Mouse (Mus musculus) gastrocnemius, adult 18-20 months (tissue): ENCODE results near the gene Erc2. TPM values are rescaled to one million over a fixed set of nuclear protein-coding genes. Genes with fewer than 3 reads are reported as not detected.

Experiments used
- DNase-seq: peaks from one replicate; pipeline ENCODE4 v3.0.0; 2021; ENCODE audit warnings: low spot score
- total RNA-seq, 2 experiments: library from RNA; stranded (reverse); gene quantifications; 2 replicates each; pipeline ENCODE4 v1.2.3; 2021

Gene Erc2
- total RNA-seq, 2 experiments from 2014 or later: 0.11 to 0.83 TPM

- DNase-seq: no peak
Measured at GRCm38 (mm10) chr14:28171364-28171763, 549.1 kb downstream of the Erc2 start.

DNA sequence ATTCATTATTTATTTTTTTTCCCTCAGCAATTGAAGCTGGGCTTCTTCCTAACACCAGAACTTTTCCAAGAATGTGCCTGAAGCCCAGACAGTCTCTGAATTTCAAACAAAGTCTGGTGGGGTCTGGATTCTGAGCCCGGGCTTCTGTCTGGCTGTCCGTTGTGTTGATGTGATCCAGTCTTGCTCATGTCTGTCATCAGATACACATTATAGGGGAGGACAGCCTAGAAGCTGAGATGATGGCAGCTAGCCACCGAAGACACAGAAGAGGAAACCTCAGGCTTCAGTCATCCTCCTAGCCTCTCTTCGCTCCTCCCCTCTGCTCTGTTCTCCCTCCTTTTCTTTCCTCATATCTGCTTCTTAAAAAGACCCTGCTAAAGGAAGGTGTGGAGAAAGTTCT lies 551.5 kb downstream of the Erc2 start:
- DNase-seq: no peak

DNA sequence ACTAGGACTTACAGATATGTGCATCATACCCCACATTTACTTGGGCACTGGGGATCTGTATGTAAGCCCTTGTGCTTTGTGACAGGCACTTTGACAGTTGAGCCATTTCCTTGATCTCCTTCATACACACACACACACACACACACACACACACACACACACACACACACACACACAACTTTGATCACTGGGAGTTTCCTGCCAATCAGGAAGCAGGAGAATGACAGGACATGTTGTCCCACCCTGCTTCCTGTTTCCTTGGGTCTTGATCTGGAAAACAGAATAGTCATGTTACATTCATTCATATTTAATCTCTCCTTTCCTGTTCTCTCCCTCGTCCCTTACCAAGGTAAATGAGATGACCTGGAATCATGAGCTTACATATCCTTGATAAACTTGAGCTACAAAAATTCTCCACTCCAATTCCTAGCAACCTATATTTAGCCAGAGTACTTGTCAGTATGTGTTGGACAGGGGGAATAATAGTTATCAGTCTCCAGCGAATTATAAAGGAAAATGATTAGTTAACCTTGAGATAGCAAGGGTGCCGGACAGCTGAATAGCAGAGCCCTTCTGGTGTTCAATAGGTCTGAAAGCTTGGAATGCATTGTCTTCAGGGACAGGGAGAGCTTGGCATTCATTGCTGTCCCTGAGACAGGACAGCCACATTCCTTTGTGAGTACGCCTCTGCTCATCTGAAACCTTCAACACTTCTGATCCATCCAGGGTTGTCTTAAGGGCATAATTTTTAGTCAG lies 559.0 kb downstream of the Erc2 start:
- DNase-seq: no peak

DNA sequence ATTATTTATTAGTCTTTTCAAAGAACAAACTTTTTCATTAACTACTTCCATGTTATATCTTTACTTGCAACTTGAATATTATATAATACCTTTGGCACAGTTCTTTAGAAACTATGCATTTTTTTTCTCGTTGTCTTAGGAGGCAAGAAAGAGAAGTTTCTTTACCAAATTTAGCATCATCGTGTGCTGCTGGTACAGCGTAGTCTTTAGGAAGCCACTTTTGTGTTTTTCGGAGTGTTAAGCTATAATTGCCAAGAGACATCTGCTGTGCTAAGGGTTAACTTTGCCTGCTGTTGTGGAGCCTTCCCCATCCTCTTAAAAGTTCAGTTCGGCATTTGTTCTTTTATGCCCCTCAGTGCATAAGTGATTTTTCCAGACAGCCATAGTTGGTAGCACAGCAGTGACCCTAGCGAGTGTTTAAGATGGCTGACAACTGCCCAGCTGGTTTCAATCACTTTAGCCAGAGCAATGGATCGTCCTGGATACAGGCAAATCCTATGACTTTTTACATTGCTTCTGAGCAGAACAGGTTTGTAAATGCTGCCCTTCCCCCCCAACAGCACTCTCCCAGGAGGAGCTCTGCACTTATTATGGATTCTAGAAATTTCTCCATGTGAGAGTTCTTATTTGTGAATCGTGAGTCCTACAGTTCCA lies 570.6 kb downstream of the Erc2 start:
- no peak for DNase-seq

GRCm38 (mm10) chr14:28203874-28204273 lies 581.6 kb downstream of the Erc2 start:
- no peak for DNase-seq

GRCm38 (mm10) chr14:28206303-28206702 lies 584.1 kb downstream of the Erc2 start:
- no peak for DNase-seq

- DNase-seq: no peak
Measured at GRCm38 (mm10) chr14:28225550-28225949, 603.3 kb downstream of the Erc2 start.

- no peak for DNase-seq
Measured at GRCm38 (mm10) chr14:28230563-28230962, 608.3 kb downstream of the Erc2 start.

GRCm38 (mm10) chr14:28231241-28231640 lies 609.0 kb downstream of the Erc2 start:
- no peak for DNase-seq

DNA sequence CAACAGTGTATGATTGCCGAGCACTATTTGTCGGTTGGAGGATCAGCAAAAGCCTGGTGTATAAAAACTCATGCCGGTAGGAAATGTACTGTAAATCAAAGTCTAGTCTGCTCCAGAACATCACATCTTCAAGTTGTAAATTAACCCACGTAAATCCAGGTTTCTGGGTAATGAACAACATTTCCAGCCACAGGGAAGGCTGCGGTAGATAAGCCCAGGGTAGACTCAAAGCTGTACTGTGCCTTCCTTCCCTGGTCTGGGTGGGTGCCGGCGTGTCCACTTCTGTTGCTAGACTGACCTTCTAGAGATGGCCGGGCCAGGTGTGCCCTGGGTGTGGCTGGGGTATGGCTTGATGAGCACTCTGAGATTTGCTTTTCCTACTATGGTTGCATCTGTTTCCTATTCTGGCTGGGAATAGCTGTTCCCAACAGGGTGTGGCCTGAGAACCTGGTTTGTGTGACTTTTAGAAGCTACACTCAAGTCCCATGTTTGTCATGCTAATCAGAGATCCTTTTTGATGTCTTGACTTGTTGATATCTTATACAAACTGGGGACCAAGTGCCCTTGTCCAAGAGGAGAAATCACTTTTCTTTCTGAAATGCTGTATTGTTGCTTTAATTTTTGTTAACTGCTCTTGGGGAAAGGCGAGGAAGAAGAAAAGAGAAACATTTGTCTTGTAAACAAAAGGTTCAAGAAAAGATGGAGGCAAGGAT lies 616.3 kb downstream of the Erc2 start:
- DNase-seq: no peak

DNA sequence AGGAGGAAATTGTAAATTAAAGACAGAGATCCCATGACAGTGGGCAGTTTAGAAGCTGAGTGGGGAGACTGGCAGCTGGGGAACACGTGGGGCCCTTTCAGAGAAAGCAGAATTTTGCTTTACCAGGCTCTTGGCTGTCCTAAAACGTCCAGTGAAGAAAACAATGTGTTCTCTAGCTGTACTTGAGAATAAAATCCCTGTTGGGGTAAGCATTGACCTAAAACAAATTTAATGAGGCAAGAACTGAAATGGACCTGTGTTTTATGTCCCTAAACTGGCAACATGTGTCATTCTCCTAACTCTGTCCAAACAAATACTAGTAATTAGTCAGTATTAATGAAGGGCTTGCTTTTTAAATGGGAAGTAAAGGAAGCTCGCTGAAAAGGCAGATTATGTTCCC lies 617.9 kb downstream of the Erc2 start:
- DNase-seq: no peak

DNA sequence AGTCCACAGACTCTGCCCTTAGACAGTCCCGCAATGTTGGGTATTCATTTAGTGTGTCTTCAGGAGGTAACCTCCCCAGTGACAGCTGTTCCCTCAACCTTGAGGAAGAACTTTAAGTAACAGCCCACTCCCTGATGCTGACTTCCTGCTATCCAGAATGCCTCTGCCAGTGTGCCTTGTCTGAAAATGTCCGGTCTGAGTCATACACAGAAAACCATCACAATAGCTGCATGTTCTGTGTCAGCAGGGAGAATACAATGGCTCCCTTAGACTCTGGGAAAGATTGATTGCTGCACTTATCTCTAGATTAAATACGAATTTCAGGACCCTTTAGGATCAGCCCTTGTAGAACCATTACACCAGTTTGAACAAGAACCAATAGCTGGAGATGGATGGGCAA lies 620.5 kb downstream of the Erc2 start:
- no peak for DNase-seq

DNA sequence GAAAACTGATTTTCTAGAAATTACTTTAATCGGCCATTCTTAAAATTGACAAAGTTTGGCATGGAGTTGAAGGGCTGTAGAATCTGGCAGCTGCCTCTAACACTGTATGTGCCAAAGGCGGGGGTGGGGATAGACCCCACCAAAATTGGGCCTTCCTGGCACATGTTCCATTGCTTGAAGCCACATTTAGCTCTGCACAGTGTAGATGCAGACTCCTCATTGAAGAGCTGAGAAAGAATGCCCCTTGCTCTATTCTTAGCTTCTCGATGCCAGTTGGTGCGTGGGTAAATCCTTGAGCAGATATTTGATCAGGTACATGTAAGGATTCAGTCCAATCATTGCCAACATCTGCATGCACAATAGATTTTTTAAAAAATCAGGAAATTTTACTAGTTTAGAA lies 621.2 kb downstream of the Erc2 start:
- no peak for DNase-seq

- DNase-seq: no peak
Measured at GRCm38 (mm10) chr14:28262706-28263105, 640.5 kb downstream of the Erc2 start.

GRCm38 (mm10) chr14:28267367-28267766 lies 645.1 kb downstream of the Erc2 start:
- no peak for DNase-seq

DNA sequence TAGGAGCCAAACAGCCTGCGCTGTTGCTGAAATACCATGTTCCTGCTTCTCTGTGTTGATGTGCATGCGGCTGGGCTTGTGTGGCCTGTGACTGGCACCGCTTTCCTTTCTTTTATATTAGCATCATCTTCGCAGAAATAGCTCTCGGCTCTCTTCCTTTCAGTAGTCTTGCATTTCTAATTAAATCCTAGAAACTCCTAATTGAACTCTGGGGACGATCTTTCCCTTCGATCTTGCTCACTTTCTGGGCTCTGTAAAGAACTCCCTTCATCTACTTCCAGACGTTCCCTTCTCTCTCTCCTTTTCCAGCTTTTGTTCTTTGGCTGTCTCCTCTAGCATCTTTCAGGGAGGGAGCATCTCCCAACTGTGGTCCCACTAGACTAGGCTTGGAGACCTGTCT lies 649.6 kb downstream of the Erc2 start:
- DNase-seq: no peak

DNA sequence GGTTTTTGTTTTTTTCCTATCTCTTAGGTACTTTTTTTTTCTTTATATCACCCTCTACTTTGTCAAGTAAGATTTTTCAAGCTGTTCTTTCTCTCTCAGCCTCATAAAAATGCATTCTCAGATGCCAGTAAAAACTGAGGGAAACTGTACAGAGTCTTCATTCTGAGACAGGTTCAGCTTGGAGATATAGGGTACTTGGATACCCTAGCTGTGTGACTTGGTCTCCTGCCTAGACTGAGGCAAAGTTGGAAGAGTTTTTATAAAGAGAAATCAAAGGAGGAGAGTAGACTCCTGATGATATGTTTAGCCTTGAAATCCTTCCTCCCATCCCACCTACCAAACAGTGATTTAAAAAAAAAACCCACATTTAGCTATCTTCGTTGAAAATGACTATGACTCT lies 651.4 kb downstream of the Erc2 start:
- no peak for DNase-seq

GRCm38 (mm10) chr14:28274826-28275225 lies 652.6 kb downstream of the Erc2 start:
- no peak for DNase-seq

DNA sequence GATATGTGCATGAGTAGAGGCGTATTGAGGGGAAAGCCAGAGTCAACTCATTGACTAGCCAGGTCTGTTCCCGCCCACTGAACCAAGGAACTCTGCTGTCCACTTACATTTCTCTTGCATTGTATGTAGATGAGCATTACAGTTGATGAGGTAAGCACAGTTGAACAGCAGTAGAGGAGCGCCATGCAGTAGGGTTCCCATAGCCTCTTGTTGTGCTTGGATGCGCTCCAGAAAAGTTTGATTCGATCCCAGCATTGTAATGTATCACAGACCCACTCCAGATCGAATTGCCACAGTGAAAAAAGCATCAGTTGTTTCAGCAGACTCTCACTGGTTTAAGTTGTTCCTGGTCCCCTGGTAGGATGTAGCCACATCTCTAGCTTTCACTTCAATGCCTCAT lies 656.7 kb downstream of the Erc2 start:
- DNase-seq: no peak

GRCm38 (mm10) chr14:28280376-28280775 lies 658.1 kb downstream of the Erc2 start:
- no peak for DNase-seq

DNA sequence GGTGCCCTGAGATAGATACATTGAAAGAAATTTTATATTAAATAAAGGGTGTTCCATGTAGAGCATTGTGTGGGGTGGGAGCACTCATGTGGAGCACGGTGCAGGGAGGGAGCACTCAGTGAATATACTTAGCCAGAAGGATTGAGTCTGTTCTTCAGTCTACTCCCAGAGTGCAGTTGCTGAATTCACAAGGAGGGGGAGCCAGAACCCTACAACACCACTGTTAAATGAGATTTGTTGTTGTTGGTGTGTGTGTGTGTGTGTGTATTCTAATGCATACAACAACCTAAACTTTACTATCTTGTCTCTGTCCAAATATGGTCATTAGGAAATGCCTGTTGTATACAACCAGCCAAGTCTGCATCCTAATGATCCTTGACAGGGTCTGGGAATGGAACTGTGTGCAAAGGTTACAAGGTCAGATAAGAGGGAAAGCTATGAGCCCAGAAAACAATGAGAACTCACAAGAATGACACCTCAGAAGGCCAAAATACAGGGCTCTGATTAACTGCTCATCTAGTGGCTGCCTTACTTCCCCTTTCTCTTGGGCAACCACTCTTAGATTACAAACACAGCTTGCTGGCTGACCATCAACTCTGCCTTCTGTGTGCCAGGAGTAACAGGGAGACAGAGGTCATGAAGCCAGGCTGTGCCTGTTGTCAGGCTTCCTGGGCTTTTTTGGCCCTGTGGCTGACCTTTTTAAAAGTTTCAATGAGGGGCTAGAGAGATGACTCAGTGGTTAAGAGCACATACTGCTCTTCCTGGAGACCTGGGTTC lies 661.3 kb downstream of the Erc2 start:
- DNase-seq: peak; percentile 19

GRCm38 (mm10) chr14:28286511-28286910 lies 664.3 kb downstream of the Erc2 start:
- no peak for DNase-seq
